ENCODE assay signal across 26 mouse cellular contexts in genomic region chr14:9698621-9699020, GRCm38 (mm10).
A peak's percentile ranks its signal among the peaks of the same experiment; 100 is the strongest.
DNase-seq lines count a peak whose midpoint lies in the region; ATAC-seq and TF ChIP-seq lines count a peak whose summit lies in the region.
"Had no signal": no experiment of that assay in that cellular context is flagged by ENCODE, and none has a peak within 500 bp of the region (broad histone marks: within the 10 kb centered on the region; RNA-seq: fewer than 3 reads in every experiment).

No protein-coding gene starts in this region.

- peak; percentile 46 for DNase-seq in ES-CJ7 (ENCODE audit: low read depth, low spot score)
- peak; percentile 25 for DNase-seq in ES-E14 (ENCODE audit: low read depth, low spot score)
- peak; percentile 64 for DNase-seq in R1 (ENCODE audit: low read depth, low spot score)
- DNase-seq in ZHBTc4 (ENCODE audit: low read depth, low spot score), result peak; percentile 84
- no peak for DNase-seq in layer of hippocampus, postnatal 14 days (ENCODE audit: low spot score in 2 of 2)
- DNase-seq in ovary, adult 18-20 months (ENCODE audit: low spot score), result no peak
- no peak for DNase-seq in left cerebral cortex, postnatal 4 days
- DNase-seq: adrenal gland, adult 2 months; adrenal gland, adult 8-10 months; adrenal gland, postnatal 10 days; adrenal gland, postnatal 14 days; adrenal gland, postnatal 25 days; adrenal gland, postnatal 36 days; B cell, adult 2 months; cerebellum, adult 11 months; cerebellum, adult 11-12 months; cerebellum, adult 18-20 months; cerebellum, adult 2 months; cerebellum, adult 8-10 months; cerebellum, adult 9-10 months had no signal

- no peak for ATAC-seq in intestine, postnatal 0 days
- ATAC-seq: activated CD4-positive, CD25-positive, alpha-beta regulatory T cell, adult 4 months; CD4-positive, CD25-positive, alpha-beta regulatory T cell, adult 4 months; Patski had no signal

- no peaks in the 10 kb centered on the region for H3K27me3 ChIP-seq in intestine, postnatal 0 days (replicated peaks; ENCODE audit: control insufficient read depth, insufficient read depth, low read length)
- H3K27me3 ChIP-seq: CH12.LX, Patski had no signal

- in situ Hi-C loops in ES-E14 (cut with MboI; ENCODE audit: low sequenced_read_pairs in 2 of 2, unreplicated experiment in 2 of 2), result no loop called here

- 73% methylated on average over 1 of the region's 1 CpGs for WGBS in intestine, postnatal 0 days

- intact Hi-C loops in left cerebral cortex, postnatal 4 days (cut with DNase I), result no loop called here

- TF ChIP-seq CTCF in intestine, postnatal 0 days (IDR thresholded peaks at IDR 0.05; ENCODE audit: low read depth), result no peak

- H3K4me3 ChIP-seq in ES-E14 (ENCODE audit: insufficient read depth in 1 of 2, low read depth in 1 of 2, low read length in 2 of 2, poor library complexity in 1 of 2, severe bottlenecking in 1 of 2), result no peak overlapping the region
- H3K4me3 ChIP-seq in intestine, postnatal 0 days (ENCODE audit: low read depth, low read length), result no peak overlapping the region

- no peaks in the 10 kb centered on the region for H3K9me3 ChIP-seq in ES-E14 (ENCODE audit: control insufficient read depth, insufficient read depth, low read depth, low read length)
- no peaks in the 10 kb centered on the region for H3K9me3 ChIP-seq in intestine, postnatal 0 days (ENCODE audit: control insufficient read depth)
- H3K9me3 ChIP-seq: G1E had no signal

- no peaks in the 10 kb centered on the region; a peak in 1 of 4 replicates for H3K4me1 ChIP-seq in ES-E14 (ENCODE audit: control insufficient read depth in 2 of 2, insufficient read depth in 2 of 2, low read length in 2 of 2, poor library complexity in 1 of 2)
- H3K4me1 ChIP-seq in intestine, postnatal 0 days (replicated peaks; ENCODE audit: control insufficient read depth, insufficient read depth, low read length), result no peaks in the 10 kb centered on the region

- no peak overlapping the region for H3K27ac ChIP-seq in ES-E14 (ENCODE audit: insufficient read depth, low read depth, low read length, poor library complexity, severe bottlenecking)
- H3K27ac ChIP-seq in intestine, postnatal 0 days (ENCODE audit: low read depth, low read length), result no peak overlapping the region

- H3K4me2 ChIP-seq in intestine, postnatal 0 days (replicated peaks; ENCODE audit: low read depth), result no peak overlapping the region

- H3K9ac ChIP-seq in ES-E14 (ENCODE audit: insufficient read depth, low read depth, low read length, poor library complexity, severe bottlenecking), result no peak overlapping the region
- H3K9ac ChIP-seq in intestine, postnatal 0 days (ENCODE audit: low read depth, low read length), result no peak overlapping the region

- no peaks in the 10 kb centered on the region for H3K36me3 ChIP-seq in ES-E14 (ENCODE audit: control insufficient read depth, insufficient read depth, low read length, poor library complexity, severe bottlenecking)
- H3K36me3 ChIP-seq in intestine, postnatal 0 days (ENCODE audit: control insufficient read depth, insufficient read depth), result no peaks in the 10 kb centered on the region
- H3K36me3 ChIP-seq: G1E had no signal

TF ChIP-seq in ES-E14, 5 proteins besides CTCF, POLR2A, EP300 and RAD21:
- TF ChIP-seq MAFK (IDR thresholded peaks at IDR 0.05; ENCODE audit: insufficient read depth, low read depth, low read length) (no peak), ZNF384 (IDR thresholded peaks at IDR 0.05; ENCODE audit: low read depth, low read length) (no peak), CHD2 (IDR thresholded peaks at IDR 0.05; ENCODE audit: low read depth, low read length) (no peak), ZC3H11A (IDR thresholded peaks at IDR 0.05; ENCODE audit: borderline replicate concordance, low read depth, low read length) (no peak), HCFC1 (IDR thresholded peaks at IDR 0.05; ENCODE audit: borderline replicate concordance, insufficient read depth, low read length) (no peak)
TF ChIP-seq in ES-E14: peak in this region for 0.

Comparison
In these comparisons a context has a peak if more than half of its experiments do, and no peak if none do; other contexts are left out.
1. DNase-seq: peak in ES-CJ7 (single experiment), ES-E14 (single experiment), R1 (single experiment) and ZHBTc4 (single experiment); none in layer of hippocampus, postnatal 14 days (0 of 2), ovary, adult 18-20 months (single experiment) and left cerebral cortex, postnatal 4 days (single experiment).